Mouse (Mus musculus) lung, postnatal 0 days (tissue): ENCODE data around the gene 1600002K03Rik. TPM values are rescaled to one million over a fixed set of nuclear protein-coding genes. Genes with fewer than 3 reads are reported as not detected.

ENCODE experiments used
- ATAC-seq: fragments of 200-750 bp; cut with Nextera tagmentation; 2 replicates; pipeline ENCODE4 v1.8.0; 2017; ENCODE audit warnings: moderate library complexity
- DNase-seq: peaks from one replicate; pipeline ENCODE4 v3.0.0-alpha.2; 2016; ENCODE audit warnings: low spot score
- H3K27ac ChIP-seq: fragments of 300-500 bp; sonication (generic); 2 replicates; pipeline ENCODE4 v1.5.1; 2014; ENCODE audit warnings: antibody characterized with exemption, mild to moderate bottlenecking, low read length, mixed read lengths
- H3K27me3 ChIP-seq: fragments of 300-500 bp; sonication (generic); replicated peaks from 2 replicates; pipeline ENCODE4 v1.6.1; 2014; ENCODE audit warnings: low read length, mixed read lengths; ENCODE audit not compliant: insufficient read depth
- H3K36me3 ChIP-seq: fragments of 300-500 bp; sonication (generic); 2 replicates; pipeline ENCODE4 v1.6.1; 2014; ENCODE audit warnings: low read length, mixed read lengths; ENCODE audit not compliant: insufficient read depth
- H3K4me1 ChIP-seq: fragments of 300-500 bp; sonication (generic); 2 replicates; pipeline ENCODE4 v1.6.1; 2014; ENCODE audit warnings: antibody characterized with exemption, low read depth, low read length, mixed read lengths; ENCODE audit not compliant: insufficient read depth
- H3K4me2 ChIP-seq: fragments of 300-500 bp; sonication (generic); replicated peaks from 2 replicates; pipeline ENCODE4 v1.6.1; 2014; ENCODE audit warnings: low read depth, mild to moderate bottlenecking, low read length, moderate library complexity, mixed read lengths
- H3K4me3 ChIP-seq: fragments of 300-500 bp; sonication (generic); 2 replicates; pipeline ENCODE4 v1.5.1; 2014; ENCODE audit warnings: low read depth, low read length
- H3K9ac ChIP-seq: fragments of 300-500 bp; sonication (generic); replicated peaks from 2 replicates; pipeline ENCODE4 v1.6.1; 2014; ENCODE audit warnings: low read depth, mild to moderate bottlenecking
- H3K9me3 ChIP-seq: fragments of 300-500 bp; sonication (generic); 2 replicates; pipeline ENCODE4 v1.6.1; 2016; ENCODE audit warnings: low read length, mixed read lengths
- CTCF ChIP-seq: IDR thresholded peaks from 2 replicates; pipeline ENCODE4 v1.5.1; 2016; ENCODE audit warnings: antibody characterized with exemption, mild to moderate bottlenecking
- EP300 ChIP-seq: IDR thresholded peaks from 2 replicates; pipeline ENCODE4 v1.6.1; 2016; ENCODE audit warnings: antibody characterized with exemption, mild to moderate bottlenecking, control low read depth
- WGBS: fragments of 180-500 bp; shearing (Covaris S2); extraction: QIAGEN DNeasy Blood & Tissue Kit; methylation state at CpG from one replicate; pipeline ENCODE4 v1.1.7; 2014; 5-methylcytosine and 5-hydroxymethylcytosine counted together
- polyA plus RNA-seq: library from polyadenylated mRNA; unstranded; fragments of >200 nt; fragmentation: Nextera tagmentation; extraction: Ambion mirVana; gene quantifications from 2 replicates; pipeline ENCODE4 v1.2.1, GENCODE M21; 2015

1600002K03Rik gene
- polyA plus RNA-seq, 1 experiment from 2014 or later = 11.7 TPM

- ATAC-seq (peak; percentile 55), DNase-seq (peak; percentile 97)
- under 1% methylated on average over 50 of the region's 57 CpGs for WGBS
- Histone ChIP-seq H3K27me3 (no peaks in the 10 kb centered on the region), H3K9ac (peak overlapping the region; percentile 83), H3K27ac (peak overlapping the region; percentile 100), H3K9me3 (no peaks in the 10 kb centered on the region), H3K36me3 (peaks cover 12% of the 10 kb centered on the region; the same call in 1 of the 2 replicates), H3K4me1 (peaks cover 30% of the 10 kb centered on the region), H3K4me3 (peak overlapping the region; percentile 85), H3K4me2 (peak overlapping the region; percentile 90)
- TF ChIP-seq EP300 (no peak; the same call in 1 of the 2 replicates), CTCF (peak; percentile 79)
These were observed 24.0 kb upstream of the 1600002K03Rik start for GRCm38 (mm10) chr10:80148610-80149290.

- Histone ChIP-seq H3K27me3 (no peaks in the 10 kb centered on the region), H3K27ac (peak overlapping the region; percentile 100), H3K4me1 (peaks cover 31% of the 10 kb centered on the region), H3K4me3 (peak overlapping the region; percentile 85), H3K9ac (peak overlapping the region; percentile 83), H3K36me3 (peaks cover 20% of the 10 kb centered on the region), H3K4me2 (peak overlapping the region; percentile 90), H3K9me3 (no peaks in the 10 kb centered on the region)
- 2% methylated on average over 80 of the region's 88 CpGs for WGBS
- TF ChIP-seq CTCF (no peak), EP300 (no peak)
- ATAC-seq (peak; percentile 78), DNase-seq (peak; percentile 99)
These were observed 23.2 kb upstream of the 1600002K03Rik start for GRCm38 (mm10) chr10:80149291-80150225.

GRCm38 (mm10) chr10:80150226-80151210 is 22.2 kb upstream of the 1600002K03Rik start:
- H3K4me3 ChIP-seq = peak overlapping the region; percentile 85
- H3K27me3 ChIP-seq = no peaks in the 10 kb centered on the region
- no peak for ATAC-seq
- H3K27ac ChIP-seq = peak overlapping the region; percentile 96
- peak overlapping the region; percentile 77 for H3K9ac ChIP-seq
- no peaks in the 10 kb centered on the region for H3K9me3 ChIP-seq
- under 1% methylated on average over 32 of the region's 71 CpGs for WGBS
- TF ChIP-seq EP300 = no peak
- no peak; the same call in 1 of the 2 replicates for TF ChIP-seq CTCF
- DNase-seq = peak; percentile 56
- peaks cover 29% of the 10 kb centered on the region for H3K36me3 ChIP-seq
- H3K4me1 ChIP-seq = peaks cover 31% of the 10 kb centered on the region
- H3K4me2 ChIP-seq = peak overlapping the region; percentile 90

GRCm38 (mm10) chr10:80151211-80152034 is 21.3 kb upstream of the 1600002K03Rik start:
- TF ChIP-seq EP300 = no peak; the same call in none of the 2 replicates
- no peak for TF ChIP-seq CTCF
- H3K27me3 ChIP-seq = no peaks in the 10 kb centered on the region
- ATAC-seq = no peak
- H3K9ac ChIP-seq = peak overlapping the region; percentile 77
- peaks cover 35% of the 10 kb centered on the region for H3K36me3 ChIP-seq
- under 1% methylated on average over 22 of the region's 26 CpGs for WGBS
- DNase-seq = peak; percentile 85
- peak overlapping the region; percentile 90 for H3K4me2 ChIP-seq
- peak overlapping the region; percentile 85 for H3K4me3 ChIP-seq
- no peaks in the 10 kb centered on the region for H3K9me3 ChIP-seq
- H3K27ac ChIP-seq = peak overlapping the region; percentile 96
- peaks cover 30% of the 10 kb centered on the region for H3K4me1 ChIP-seq
